Mouse (Mus musculus) heart, postnatal 0 days (tissue): ENCODE results near the gene Nat8f2.
"Not testable (repeated sequence)": the region's sequence is repeated elsewhere in the genome, so short reads cannot be mapped to it uniquely, and the experiment has no call there.

Experiments
- CTCF ChIP-seq: IDR thresholded peaks from 2 replicates; pipeline ENCODE4 v1.5.1; 2016; ENCODE audit warnings: antibody characterized with exemption, control low read depth, low read depth
- EP300 ChIP-seq: IDR thresholded peaks from 2 replicates; pipeline ENCODE4 v1.6.1; 2016; ENCODE audit warnings: antibody characterized with exemption, low read depth

GRCm38 (mm10) chr6:85918341-85918740 is 49.4 kb upstream of the Nat8f2 start:
- TF ChIP-seq CTCF, EP300: not testable (repeated sequence)
